Mouse (Mus musculus) intestine, embryonic 16.5 days (tissue): ENCODE measurements at regions not wholly inside any gene's neighbourhood (a gene's known extent, or its start where the extent isn't known, plus 50 kb on each side); places are given as distances from the start of the nearest gene placed in this dataset.
"Not testable (repeated sequence)": the region's sequence is repeated elsewhere in the genome, so short reads cannot be mapped to it uniquely, and the experiment has no call there.

ENCODE experiments used
- ATAC-seq: fragments of 200-750 bp; cut with Nextera tagmentation; 2 replicates; pipeline ENCODE4 v1.8.0; 2017; ENCODE audit warnings: moderate TSS enrichment, moderate library complexity
- H3K27ac ChIP-seq: fragments of 300-500 bp; sonication (generic); 2 replicates; pipeline ENCODE4 v1.5.1; 2014; ENCODE audit warnings: mild to moderate bottlenecking, low read length
- H3K27me3 ChIP-seq: fragments of 300-500 bp; sonication (generic); replicated peaks from 2 replicates; pipeline ENCODE4 v1.6.1; 2014; ENCODE audit warnings: low read length, control low read depth, mixed read lengths; ENCODE audit not compliant: control insufficient read depth, insufficient read depth
- H3K36me3 ChIP-seq: fragments of 300-500 bp; sonication (generic); 2 replicates; pipeline ENCODE4 v1.6.1; 2014; ENCODE audit warnings: low read length, control low read depth; ENCODE audit not compliant: control insufficient read depth, insufficient read depth
- H3K4me1 ChIP-seq: fragments of 300-500 bp; sonication (generic); 2 replicates; pipeline ENCODE4 v1.6.1; 2014; ENCODE audit warnings: low read length, control low read depth, mixed read lengths; ENCODE audit not compliant: control insufficient read depth, insufficient read depth
- H3K4me2 ChIP-seq: fragments of 300-500 bp; sonication (generic); 2 replicates; pipeline ENCODE4 v1.6.1; 2014; ENCODE audit warnings: low read depth, low read length, control low read depth
- H3K4me3 ChIP-seq: fragments of 300-500 bp; sonication (generic); 2 replicates; pipeline ENCODE4 v1.5.1; 2014; ENCODE audit warnings: mild to moderate bottlenecking, low read length
- H3K9ac ChIP-seq: fragments of 300-500 bp; sonication (generic); 2 replicates; pipeline ENCODE4 v1.6.1; 2014; ENCODE audit warnings: low read depth, low read length
- H3K9me3 ChIP-seq: fragments of 300-500 bp; sonication (generic); 2 replicates; pipeline ENCODE4 v1.6.1; 2016; ENCODE audit warnings: low read length, control low read depth; ENCODE audit not compliant: control insufficient read depth
- WGBS: fragments of 180-500 bp; shearing (Covaris S2); extraction: QIAGEN DNeasy Blood & Tissue Kit; methylation state at CpG from one replicate; pipeline ENCODE4 v1.1.7; 2014; 5-methylcytosine and 5-hydroxymethylcytosine counted together

DNA sequence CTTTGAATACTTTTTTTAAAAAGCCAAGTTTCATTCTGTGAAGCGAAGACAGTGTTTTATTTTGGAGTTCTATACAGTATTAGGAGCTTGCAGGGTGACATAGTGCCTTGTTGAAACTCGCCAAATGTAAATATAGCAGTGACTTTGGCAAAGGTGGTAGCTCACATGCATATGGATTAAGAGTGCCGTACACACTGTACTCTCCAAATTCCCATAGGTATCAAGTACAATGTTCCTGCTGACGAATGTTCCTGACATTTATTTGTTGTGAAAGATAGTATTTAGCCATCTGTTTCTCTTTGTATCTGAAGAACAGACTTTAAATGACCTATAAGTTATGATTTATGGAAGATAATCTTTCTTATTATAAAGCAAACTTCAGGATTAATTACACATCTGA, 201.9 kb downstream of the Cd109 start:
- Histone ChIP-seq H3K27me3 (no peaks in the 10 kb centered on the region), H3K36me3 (no peaks in the 10 kb centered on the region), H3K4me2 (no peak overlapping the region), H3K27ac (no peak overlapping the region), H3K9me3 (no peaks in the 10 kb centered on the region), H3K4me1 (no peaks in the 10 kb centered on the region), H3K9ac (no peak overlapping the region), H3K4me3 (no peak overlapping the region)
- 72% methylated on average over 4 of the region's 4 CpGs for WGBS
- no peak for ATAC-seq

DNA sequence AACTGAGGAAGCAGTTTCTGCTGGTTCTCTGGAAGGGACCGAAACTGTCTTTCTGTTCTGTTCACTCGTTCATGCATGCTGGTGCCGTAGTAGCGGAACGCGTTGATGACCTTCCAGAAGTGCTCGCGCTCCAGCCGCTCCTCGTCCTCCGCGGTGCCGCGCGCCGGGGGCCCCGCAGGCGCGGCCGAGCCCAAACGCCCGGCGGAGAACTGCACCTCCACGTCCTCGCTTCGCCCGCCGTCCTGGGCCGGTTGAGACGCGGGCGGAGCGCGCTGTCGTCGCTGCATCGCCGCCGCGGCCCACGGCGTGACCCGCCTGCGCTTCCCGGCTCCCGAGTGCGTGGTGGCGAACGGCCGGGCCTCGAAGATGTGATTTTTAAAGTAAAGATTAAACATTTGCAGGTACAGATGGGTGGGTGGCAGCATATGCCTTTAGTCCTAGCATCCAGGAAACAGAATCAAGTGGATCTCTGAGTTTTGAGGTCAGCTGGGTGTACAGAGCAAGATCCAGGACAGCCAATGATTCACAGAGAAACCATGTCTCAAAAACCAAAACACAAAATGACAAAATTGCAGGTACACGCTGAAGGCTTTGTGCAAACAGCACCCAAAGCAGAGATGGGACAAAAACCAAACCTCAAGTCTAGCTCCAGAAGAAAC, 206.3 kb downstream of the Cd109 start:
- ATAC-seq: peak; percentile 80
- H3K9me3 ChIP-seq, H3K27me3 ChIP-seq, H3K4me1 ChIP-seq, H3K27ac ChIP-seq, H3K36me3 ChIP-seq: not testable (repeated sequence)
- H3K4me2 ChIP-seq: peak overlapping the region; percentile 56
- WGBS: 4% methylated on average over 40 of the region's 52 CpGs
- peak overlapping the region; percentile 12; the same call in 1 of the 2 replicates for H3K9ac ChIP-seq
- peak overlapping the region; percentile 36 for H3K4me3 ChIP-seq

DNA sequence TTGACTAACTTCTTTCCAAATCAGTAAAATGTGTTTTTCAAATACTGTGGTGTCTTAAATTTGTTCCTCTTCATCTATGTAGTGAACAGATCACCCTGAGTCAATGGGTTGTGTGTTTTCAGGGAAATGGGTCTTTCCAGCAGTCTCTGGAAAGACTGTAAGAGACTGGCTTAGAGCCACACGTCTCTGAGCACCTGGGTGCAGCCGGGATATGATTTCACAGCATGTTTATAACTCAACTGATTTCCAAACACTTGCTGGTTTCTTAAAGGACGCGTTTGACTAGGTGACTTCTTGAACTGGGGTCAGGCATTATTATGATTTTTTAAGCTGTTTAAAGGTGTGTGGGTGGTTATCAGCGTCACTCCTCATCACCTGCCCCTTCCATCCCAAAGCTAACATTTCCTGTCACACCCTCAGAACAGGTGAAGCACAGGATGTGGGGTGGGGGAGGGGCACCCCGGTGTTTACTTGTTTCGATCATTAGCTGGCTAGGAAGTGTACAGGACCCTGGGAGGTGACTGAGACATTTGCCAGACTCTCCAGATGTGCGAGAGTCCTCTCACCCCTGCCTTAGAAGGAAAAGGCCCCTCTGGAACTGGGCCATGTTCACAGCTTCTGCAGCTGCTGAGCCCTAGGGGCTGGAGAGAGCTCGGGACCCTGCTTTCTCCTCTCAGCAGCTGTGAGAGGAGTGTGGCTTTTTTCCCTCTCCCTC, 229.8 kb downstream of the Cd109 start:
- H3K9ac ChIP-seq: no peak overlapping the region
- H3K4me1 ChIP-seq: 0 out of 2 replicates have a peak, but pooled peaks cover 4% of the 10 kb centered on the region
- no peak overlapping the region for H3K4me3 ChIP-seq
- WGBS: 23% methylated on average over 9 of the region's 9 CpGs
- no peaks in the 10 kb centered on the region for H3K36me3 ChIP-seq
- H3K27me3 ChIP-seq: no peaks in the 10 kb centered on the region
- ATAC-seq: peak; percentile 60
- H3K4me2 ChIP-seq: no peak overlapping the region
- H3K27ac ChIP-seq: no peak overlapping the region
- no peaks in the 10 kb centered on the region for H3K9me3 ChIP-seq

DNA sequence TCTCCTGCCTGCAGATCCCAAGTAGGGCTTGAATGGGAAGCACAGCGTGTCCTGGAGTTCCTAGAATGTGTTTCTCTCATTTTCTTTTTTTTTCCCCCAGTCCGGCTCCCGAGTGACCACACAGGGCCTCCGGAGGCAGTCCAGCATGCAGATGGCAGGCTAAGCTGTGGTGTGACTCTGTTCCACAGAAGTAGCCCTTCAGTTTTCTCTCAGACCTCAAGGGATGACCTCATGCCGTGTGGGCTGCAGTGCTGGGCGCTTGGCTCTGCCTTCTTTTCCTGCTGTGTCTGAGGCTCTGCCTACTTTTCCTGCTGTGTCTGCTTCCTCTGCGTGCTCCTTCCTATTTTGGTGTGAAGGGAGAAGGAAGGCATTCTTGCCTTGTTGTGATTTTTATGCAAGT, 230.8 kb downstream of the Cd109 start:
- Histone ChIP-seq H3K9ac (no peak overlapping the region), H3K27ac (0 out of 2 replicates have a peak overlapping the region, but pooled peaks have one; percentile 5), H3K4me3 (no peak overlapping the region), H3K4me2 (0 out of 2 replicates have a peak overlapping the region, but pooled peaks have one; percentile 19), H3K36me3 (no peaks in the 10 kb centered on the region), H3K9me3 (no peaks in the 10 kb centered on the region), H3K4me1 (0 out of 2 replicates have a peak, but pooled peaks cover 4% of the 10 kb centered on the region), H3K27me3 (no peaks in the 10 kb centered on the region)
- ATAC-seq: peak; percentile 40; the same call in 1 of the 2 replicates
- 35% methylated on average over 7 of the region's 7 CpGs for WGBS

DNA sequence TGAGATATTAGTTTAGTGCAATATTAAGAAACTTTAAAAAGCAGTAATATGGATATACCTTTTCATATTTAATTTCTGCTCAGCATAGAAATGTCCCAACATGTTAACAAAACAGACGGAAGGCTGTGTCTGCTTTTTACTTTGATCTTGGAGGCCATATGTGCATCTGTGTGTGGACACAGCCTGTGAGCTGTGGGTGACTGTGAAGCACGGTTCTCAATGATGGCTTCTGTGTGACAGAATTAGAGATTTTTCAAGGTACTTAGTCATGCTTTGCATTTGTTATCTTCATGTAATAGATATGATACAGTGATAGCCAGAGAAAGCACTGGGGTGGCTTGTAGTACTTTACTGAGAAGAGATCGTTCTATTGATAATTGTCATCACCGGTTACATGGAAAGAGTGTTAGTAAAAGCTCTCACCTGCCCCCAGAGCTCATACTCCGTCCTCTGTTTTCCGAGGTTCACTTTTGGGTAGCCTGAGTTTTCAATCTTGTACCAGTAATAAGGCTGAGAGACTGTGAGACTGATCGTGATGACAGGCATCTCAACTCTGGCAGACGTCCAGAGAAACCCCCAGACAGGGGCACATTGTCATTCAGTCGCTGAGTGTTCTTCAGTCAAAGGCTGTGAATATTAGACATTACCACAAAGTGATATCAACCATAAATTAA, 232.7 kb downstream of the Cd109 start:
- Histone ChIP-seq H3K4me2 (no peak overlapping the region), H3K9ac (no peak overlapping the region), H3K27ac (no peak overlapping the region), H3K9me3 (no peaks in the 10 kb centered on the region), H3K27me3 (no peaks in the 10 kb centered on the region), H3K4me3 (no peak overlapping the region), H3K4me1 (0 out of 2 replicates have a peak, but pooled peaks cover 4% of the 10 kb centered on the region), H3K36me3 (no peaks in the 10 kb centered on the region)
- WGBS: 69% methylated on average over 9 of the region's 9 CpGs
- no peak for ATAC-seq

DNA sequence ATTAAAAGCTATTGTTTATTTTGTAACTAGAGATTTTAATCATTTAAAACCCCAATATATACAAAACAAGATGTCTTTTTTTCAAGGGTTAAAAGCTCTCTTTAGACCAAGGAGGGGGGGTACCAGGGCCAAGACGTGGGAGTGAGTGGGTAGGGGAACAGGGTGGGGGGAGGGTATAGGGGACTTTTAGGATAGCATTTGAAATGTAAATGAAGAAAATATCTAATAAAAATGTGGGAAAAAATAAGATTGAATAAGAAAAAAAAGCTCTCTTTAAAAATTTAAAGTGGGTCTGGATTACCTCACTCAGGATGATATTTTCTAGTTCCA, 233.2 kb downstream of the Cd109 start:
- not testable (repeated sequence) for H3K9ac ChIP-seq, ATAC-seq, H3K9me3 ChIP-seq, H3K27ac ChIP-seq, H3K4me2 ChIP-seq, H3K36me3 ChIP-seq, H3K27me3 ChIP-seq, H3K4me3 ChIP-seq, H3K4me1 ChIP-seq
- 51% methylated on average over 1 of the region's 1 CpGs for WGBS

DNA sequence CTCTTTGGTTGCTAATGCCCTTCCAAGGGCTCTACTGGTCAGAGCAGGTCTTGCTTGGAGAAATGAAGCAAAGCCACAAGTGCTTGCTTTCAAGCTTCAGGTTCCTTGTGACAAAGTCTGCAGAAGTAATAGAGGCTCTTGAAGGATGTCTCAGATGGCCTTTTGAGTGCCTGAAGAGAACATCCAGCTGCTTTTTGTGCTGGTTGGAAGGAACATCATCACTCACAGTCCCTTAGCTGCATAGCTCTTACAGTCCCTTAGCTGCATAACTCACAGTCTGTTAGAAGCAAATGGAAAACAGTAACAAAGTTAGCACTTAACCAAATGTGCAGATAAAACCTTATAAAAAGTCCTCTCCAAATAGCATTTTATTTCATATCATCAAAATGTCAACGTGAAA, 241.6 kb downstream of the Cd109 start:
- no peaks in the 10 kb centered on the region for H3K27me3 ChIP-seq
- no peaks in the 10 kb centered on the region for H3K36me3 ChIP-seq
- no peaks in the 10 kb centered on the region for H3K4me1 ChIP-seq
- ATAC-seq: no peak
- no peak overlapping the region for H3K4me2 ChIP-seq
- no peak overlapping the region for H3K4me3 ChIP-seq
- no peaks in the 10 kb centered on the region for H3K9me3 ChIP-seq
- H3K9ac ChIP-seq: no peak overlapping the region
- 91% methylated on average over 1 of the region's 1 CpGs for WGBS
- H3K27ac ChIP-seq: no peak overlapping the region

DNA sequence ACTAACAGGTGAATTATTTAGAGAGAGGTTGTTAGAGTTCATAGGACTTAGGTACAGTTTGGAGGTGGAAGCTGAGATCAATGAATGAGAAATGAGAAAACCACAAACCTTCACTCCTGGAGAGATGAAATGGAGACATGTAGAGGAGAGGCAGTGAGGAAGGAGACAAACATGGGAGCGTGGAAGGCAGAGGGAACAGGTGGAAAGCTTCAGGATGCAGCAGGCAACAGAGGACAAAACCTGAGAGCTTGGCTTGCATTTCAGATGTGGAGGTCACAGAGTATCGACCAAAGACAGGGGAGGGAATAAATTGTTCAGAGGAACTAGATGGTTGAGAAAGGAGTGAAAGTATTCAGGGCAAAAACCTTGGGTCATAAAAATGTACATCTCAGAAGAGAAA, 244.6 kb downstream of the Cd109 start:
- Histone ChIP-seq H3K4me3 (no peak overlapping the region), H3K4me1 (no peaks in the 10 kb centered on the region), H3K36me3 (no peaks in the 10 kb centered on the region), H3K27me3 (no peaks in the 10 kb centered on the region), H3K4me2 (no peak overlapping the region), H3K9me3 (no peaks in the 10 kb centered on the region), H3K9ac (no peak overlapping the region), H3K27ac (no peak overlapping the region)
- no peak for ATAC-seq
- WGBS: 72% methylated on average over 2 of the region's 2 CpGs

DNA sequence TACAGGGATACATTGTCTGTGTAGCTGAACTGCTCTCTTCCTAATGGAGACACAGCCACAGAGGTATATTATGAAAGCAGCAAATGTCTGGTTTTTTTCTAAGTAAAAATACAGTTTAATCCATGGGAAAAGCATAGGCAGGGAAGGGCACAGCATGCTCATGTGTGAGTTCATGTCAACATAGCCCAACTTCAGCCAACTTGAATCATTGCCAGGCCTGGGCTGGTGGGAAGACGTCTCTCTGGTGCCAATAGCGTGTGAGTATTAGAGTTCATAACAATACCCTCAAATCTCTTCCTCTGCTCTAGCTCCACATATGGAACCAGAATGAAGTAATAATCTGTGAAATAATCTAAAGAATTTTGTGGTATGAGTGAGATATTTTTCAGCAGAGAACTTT, 257.2 kb downstream of the Cd109 start:
- Histone ChIP-seq H3K4me3 (no peak overlapping the region), H3K27ac (no peak overlapping the region), H3K4me1 (no peaks in the 10 kb centered on the region), H3K9ac (no peak overlapping the region), H3K4me2 (no peak overlapping the region), H3K9me3 (no peaks in the 10 kb centered on the region), H3K36me3 (no peaks in the 10 kb centered on the region), H3K27me3 (no peaks in the 10 kb centered on the region)
- 60% methylated on average over 2 of the region's 2 CpGs for WGBS
- ATAC-seq: no peak
